Mouse (Mus musculus): ENCODE measurements around the gene 1110017D15Rik.

DNA sequence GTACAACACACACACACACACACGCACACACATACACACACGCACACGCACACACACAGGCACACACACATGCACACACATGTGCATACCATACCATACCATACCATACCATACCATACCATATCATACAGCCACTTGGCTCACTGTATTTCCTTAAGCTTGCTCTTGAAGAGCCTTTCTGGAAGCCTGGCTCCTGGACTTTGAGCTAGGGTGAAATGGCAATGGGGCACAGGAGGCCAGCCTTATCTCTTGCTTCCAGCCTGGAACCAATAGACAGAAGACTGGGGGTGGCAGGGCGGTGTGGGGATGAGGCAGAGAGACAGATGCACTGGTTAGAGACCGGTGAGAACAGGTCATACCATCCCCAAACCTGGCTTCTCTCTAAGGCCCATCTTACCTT, 2.1 kb upstream of the 1110017D15Rik start:
- TF ChIP-seq POLR2A (IDR thresholded peaks at IDR 0.05; ENCODE audit: insufficient read depth, low read depth, low read length) (no peak), CTCF (IDR thresholded peaks at IDR 0.05) (no peak)
